Mouse (Mus musculus) brain, embryonic 14.5 days (tissue): ENCODE measurements around the gene Tmem219.

Experiments used
- CTCF ChIP-seq: fragments of 200-500 bp; IDR thresholded peaks from 2 replicates; pipeline ENCODE4 v1.5.1; 2012; ENCODE audit warnings: inconsistent platforms, mild to moderate bottlenecking, moderate library complexity, borderline replicate concordance; ENCODE audit not compliant: insufficient read depth, insufficient read length; ENCODE audit errors: extremely low read depth
- POLR2A ChIP-seq: fragments of 200-500 bp; IDR thresholded peaks from 2 replicates; pipeline ENCODE4 v1.6.1; 2012; ENCODE audit warnings: mild to moderate bottlenecking, inconsistent platforms, borderline replicate concordance; ENCODE audit not compliant: poor library complexity, insufficient read depth, insufficient read length, severe bottlenecking; ENCODE audit errors: extremely low read depth

DNA sequence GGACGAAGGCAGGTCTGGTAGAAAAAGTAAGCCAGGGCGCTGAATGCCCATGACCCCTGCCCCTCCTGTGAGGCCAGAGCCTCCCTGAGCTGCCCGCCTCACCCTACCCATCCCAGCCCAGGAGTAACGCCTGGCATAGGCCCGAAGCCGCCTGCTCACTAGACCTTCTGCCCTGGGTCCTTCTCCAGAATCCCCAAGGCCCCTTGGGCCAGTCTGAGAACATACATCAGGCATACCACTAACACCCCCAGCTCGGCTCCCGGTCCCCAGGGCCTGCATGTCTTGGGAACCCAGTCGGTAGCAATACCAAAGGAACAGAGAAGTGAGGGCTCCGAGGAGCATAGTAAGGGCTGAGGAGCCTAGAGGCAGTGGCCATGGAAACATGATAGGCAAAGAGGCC, 25.9 kb upstream of the Tmem219 start:
- no peak for TF ChIP-seq CTCF
- TF ChIP-seq POLR2A = no peak
